Mouse (Mus musculus): ENCODE measurements around the gene Adap1.

The Adap1 gene

GRCm38 (mm10) chr5:139320424-139320823, 5.0 kb downstream of the Adap1 start:
- no peak for DNase-seq

- DNase-seq: no peak
Observed at GRCm38 (mm10) chr5:139317751-139318504, 7.5 kb downstream of the Adap1 start.

GRCm38 (mm10) chr5:139316982-139317675, 8.3 kb downstream of the Adap1 start:
- peak; percentile 91 for DNase-seq

GRCm38 (mm10) chr5:139314941-139315642, 10.3 kb downstream of the Adap1 start:
- peak; percentile 48 for DNase-seq

GRCm38 (mm10) chr5:139313536-139313935, 11.9 kb downstream of the Adap1 start:
- peak; percentile 71 for DNase-seq

- DNase-seq: no peak
Observed at GRCm38 (mm10) chr5:139311822-139312221, 13.6 kb downstream of the Adap1 start.

- no peak for DNase-seq
Observed at GRCm38 (mm10) chr5:139310477-139310876, 14.9 kb downstream of the Adap1 start.

GRCm38 (mm10) chr5:139309946-139310345, 15.5 kb downstream of the Adap1 start:
- DNase-seq: no peak

- DNase-seq: no peak
Observed at GRCm38 (mm10) chr5:139303646-139304061, 21.8 kb downstream of the Adap1 start.

GRCm38 (mm10) chr5:139302101-139302500, 23.3 kb downstream of the Adap1 start:
- DNase-seq: no peak

GRCm38 (mm10) chr5:139297745-139298144, 27.7 kb downstream of the Adap1 start:
- no peak for DNase-seq

- DNase-seq: no peak
Observed at GRCm38 (mm10) chr5:139297092-139297491, 28.3 kb downstream of the Adap1 start.

- no peak for DNase-seq
Observed at GRCm38 (mm10) chr5:139294089-139294488, 31.3 kb downstream of the Adap1 start.

- DNase-seq: peak; percentile 71
Observed at GRCm38 (mm10) chr5:139291811-139292560, 33.4 kb downstream of the Adap1 start.

- no peak for DNase-seq
Observed at GRCm38 (mm10) chr5:139290467-139291259, 34.8 kb downstream of the Adap1 start.

- DNase-seq: no peak
Observed at GRCm38 (mm10) chr5:139288591-139288990, 36.8 kb downstream of the Adap1 start.

GRCm38 (mm10) chr5:139287787-139288186, 37.6 kb downstream of the Adap1 start:
- DNase-seq: no peak

GRCm38 (mm10) chr5:139287099-139287498, 38.3 kb downstream of the Adap1 start:
- DNase-seq: no peak

GRCm38 (mm10) chr5:139286142-139286941, 39.1 kb downstream of the Adap1 start:
- no peak for DNase-seq

GRCm38 (mm10) chr5:139285383-139286067, 39.9 kb downstream of the Adap1 start:
- no peak for DNase-seq
